Mouse (Mus musculus): ENCODE measurements around the gene Noct. TPM values are rescaled to one million over a fixed set of nuclear protein-coding genes. Genes with fewer than 3 reads are reported as not detected.

Noct gene
- polyA plus RNA-seq, 2 experiments, result 19.0 to 25.5 TPM

GRCm38 (mm10) chr3:51195321-51195720, 28.9 kb upstream of the Noct start:
- H3K4me3 ChIP-seq (ENCODE audit: insufficient read depth in 1 of 2, low read depth in 2 of 2, low read length in 2 of 2), result no peak overlapping the region
- no peak for TF ChIP-seq EP300 (IDR thresholded peaks at IDR 0.05; ENCODE audit: low read depth)
- TF ChIP-seq CTCF (IDR thresholded peaks at IDR 0.05; ENCODE audit: low read depth), result no peak
- no peaks in the 10 kb centered on the region; a peak in 1 of 4 replicates for H3K4me1 ChIP-seq (replicated peaks; ENCODE audit: control insufficient read depth in 2 of 2, insufficient read depth in 2 of 2, low read length in 1 of 2)
- no peaks in the 10 kb centered on the region for H3K27me3 ChIP-seq (ENCODE audit: control insufficient read depth, insufficient read depth, low read length)
- H3K36me3 ChIP-seq (replicated peaks; ENCODE audit: control insufficient read depth, insufficient read depth, low read depth), result no peaks in the 10 kb centered on the region
- H3K4me2 ChIP-seq (ENCODE audit: low read depth), result no peak overlapping the region
- no peak overlapping the region for H3K27ac ChIP-seq
- H3K9me3 ChIP-seq (ENCODE audit: control insufficient read depth, low read length), result no peaks in the 10 kb centered on the region
- H3K9ac ChIP-seq (replicated peaks), result no peak overlapping the region
- DNase-seq (ENCODE audit: low read depth in 3 of 3, low spot score in 3 of 3) (peak in 1 of 3 experiments; percentile 44), ATAC-seq (ENCODE audit: insufficient read depth) (no peak)
- 24% methylated on average over 8 of the region's 8 CpGs for WGBS (ENCODE audit: insufficient replicate concordance)

GRCm38 (mm10) chr3:51195736-51196135, 28.5 kb upstream of the Noct start:
- TF ChIP-seq EP300 (IDR thresholded peaks at IDR 0.05; ENCODE audit: low read depth) (no peak), CTCF (IDR thresholded peaks at IDR 0.05; ENCODE audit: low read depth) (no peak)
- no peak overlapping the region for H3K4me3 ChIP-seq (ENCODE audit: insufficient read depth in 1 of 2, low read depth in 2 of 2, low read length in 2 of 2)
- H3K4me1 ChIP-seq (replicated peaks; ENCODE audit: control insufficient read depth in 2 of 2, insufficient read depth in 2 of 2, low read length in 1 of 2), result no peaks in the 10 kb centered on the region; a peak in 1 of 4 replicates
- WGBS (ENCODE audit: insufficient replicate concordance), result 30% methylated on average over 8 of the region's 8 CpGs
- no peak overlapping the region for H3K27ac ChIP-seq
- H3K4me2 ChIP-seq (ENCODE audit: low read depth), result no peak overlapping the region
- no peak overlapping the region for H3K9ac ChIP-seq (replicated peaks)
- DNase-seq (ENCODE audit: low read depth in 3 of 3, low spot score in 3 of 3) (no peak), ATAC-seq (ENCODE audit: insufficient read depth) (no peak)
- no peaks in the 10 kb centered on the region for H3K36me3 ChIP-seq (replicated peaks; ENCODE audit: control insufficient read depth, insufficient read depth, low read depth)
- no peaks in the 10 kb centered on the region for H3K9me3 ChIP-seq (ENCODE audit: control insufficient read depth, low read length)
- no peaks in the 10 kb centered on the region for H3K27me3 ChIP-seq (ENCODE audit: control insufficient read depth, insufficient read depth, low read length)

- WGBS (ENCODE audit: insufficient replicate concordance), result 76% methylated on average over 3 of the region's 3 CpGs
- ATAC-seq (ENCODE audit: insufficient read depth) (no peak), DNase-seq (ENCODE audit: low read depth in 3 of 3, low spot score in 3 of 3) (no peak)
- Histone ChIP-seq H3K9me3 (ENCODE audit: control insufficient read depth, low read length) (no peaks in the 10 kb centered on the region), H3K4me3 (ENCODE audit: insufficient read depth in 1 of 2, low read depth in 2 of 2, low read length in 2 of 2) (no peak overlapping the region), H3K27ac (no peak overlapping the region), H3K36me3 (replicated peaks; ENCODE audit: control insufficient read depth, insufficient read depth, low read depth) (no peaks in the 10 kb centered on the region), H3K27me3 (ENCODE audit: control insufficient read depth, insufficient read depth, low read length) (no peaks in the 10 kb centered on the region), H3K4me1 (replicated peaks; ENCODE audit: control insufficient read depth in 2 of 2, insufficient read depth in 2 of 2, low read length in 1 of 2) (no peaks in the 10 kb centered on the region; a peak in 1 of 4 replicates), H3K4me2 (ENCODE audit: low read depth) (no peak overlapping the region), H3K9ac (replicated peaks) (no peak overlapping the region)
- TF ChIP-seq CTCF (IDR thresholded peaks at IDR 0.05; ENCODE audit: low read depth) (no peak), EP300 (IDR thresholded peaks at IDR 0.05; ENCODE audit: low read depth) (no peak)
Measured at GRCm38 (mm10) chr3:51196724-51197111, 27.5 kb upstream of the Noct start.

GRCm38 (mm10) chr3:51197112-51197731, 27.0 kb upstream of the Noct start:
- Histone ChIP-seq H3K9me3 (ENCODE audit: control insufficient read depth, low read length) (no peaks in the 10 kb centered on the region), H3K4me1 (replicated peaks; ENCODE audit: control insufficient read depth in 2 of 2, insufficient read depth in 2 of 2, low read length in 1 of 2) (no peaks in the 10 kb centered on the region; a peak in 1 of 4 replicates), H3K27me3 (ENCODE audit: control insufficient read depth, insufficient read depth, low read length) (no peaks in the 10 kb centered on the region), H3K27ac (no peak overlapping the region), H3K9ac (replicated peaks) (no peak overlapping the region), H3K4me3 (ENCODE audit: insufficient read depth in 1 of 2, low read depth in 2 of 2, low read length in 2 of 2) (no peak overlapping the region), H3K36me3 (replicated peaks; ENCODE audit: control insufficient read depth, insufficient read depth, low read depth) (no peaks in the 10 kb centered on the region), H3K4me2 (ENCODE audit: low read depth) (no peak overlapping the region)
- no peak for DNase-seq (ENCODE audit: low read depth in 3 of 3, low spot score in 3 of 3)
- ATAC-seq (ENCODE audit: insufficient read depth), result no peak
- TF ChIP-seq CTCF (IDR thresholded peaks at IDR 0.05; ENCODE audit: low read depth) (no peak), EP300 (IDR thresholded peaks at IDR 0.05; ENCODE audit: low read depth) (no peak)
- 58% methylated on average over 9 of the region's 9 CpGs for WGBS (ENCODE audit: insufficient replicate concordance)

- no peak overlapping the region for H3K27ac ChIP-seq
- no peak overlapping the region for H3K4me2 ChIP-seq (ENCODE audit: low read depth)
- 63% methylated on average over 1 of the region's 1 CpGs for WGBS (ENCODE audit: insufficient replicate concordance)
- no peaks in the 10 kb centered on the region for H3K27me3 ChIP-seq (ENCODE audit: control insufficient read depth, insufficient read depth, low read length)
- no peak overlapping the region for H3K4me3 ChIP-seq (ENCODE audit: insufficient read depth in 1 of 2, low read depth in 2 of 2, low read length in 2 of 2)
- ATAC-seq (ENCODE audit: insufficient read depth) (no peak), DNase-seq (ENCODE audit: low read depth in 3 of 3, low spot score in 3 of 3) (no peak)
- no peak overlapping the region for H3K9ac ChIP-seq (replicated peaks)
- TF ChIP-seq CTCF (IDR thresholded peaks at IDR 0.05; ENCODE audit: low read depth) (no peak), EP300 (IDR thresholded peaks at IDR 0.05; ENCODE audit: low read depth) (no peak)
- no peaks in the 10 kb centered on the region; a peak in 1 of 4 replicates for H3K4me1 ChIP-seq (replicated peaks; ENCODE audit: control insufficient read depth in 2 of 2, insufficient read depth in 2 of 2, low read length in 1 of 2)
- no peaks in the 10 kb centered on the region for H3K36me3 ChIP-seq (replicated peaks; ENCODE audit: control insufficient read depth, insufficient read depth, low read depth)
- H3K9me3 ChIP-seq (ENCODE audit: control insufficient read depth, low read length), result no peaks in the 10 kb centered on the region
Measured at GRCm38 (mm10) chr3:51198291-51198690, 26.0 kb upstream of the Noct start.

Measured in liver, embryonic 14.5 days (tissue).